Mouse (Mus musculus) small intestine, adult 2 months (tissue): ENCODE results near the gene Zc4h2. TPM values are rescaled to one million over a fixed set of nuclear protein-coding genes. Genes with fewer than 3 reads are reported as not detected.
A peak's percentile ranks its signal among the peaks of the same experiment; 100 is the strongest.

Source experiments
- H3K27ac ChIP-seq: fragments of 200-500 bp; 2 replicates; pipeline ENCODE4 v1.5.1; 2012; ENCODE audit warnings: low read depth, low read length, control low read depth, inconsistent platforms; ENCODE audit not compliant: insufficient read depth
- H3K27me3 ChIP-seq: fragments of 200-500 bp; 2 replicates; pipeline ENCODE4 v1.6.1; 2012; ENCODE audit warnings: mild to moderate bottlenecking, moderate library complexity, low read length, inconsistent platforms; ENCODE audit not compliant: control insufficient read depth, insufficient read depth
- H3K36me3 ChIP-seq: fragments of 200-500 bp; 2 replicates; pipeline ENCODE4 v1.6.1; 2012; ENCODE audit warnings: mild to moderate bottlenecking, low read length, control low read depth, inconsistent platforms; ENCODE audit not compliant: control insufficient read depth, insufficient read depth
- H3K4me1 ChIP-seq: fragments of 200-500 bp; 2 replicates; pipeline ENCODE4 v1.6.1; 2012; ENCODE audit warnings: low read length, inconsistent platforms, mixed read lengths; ENCODE audit not compliant: control insufficient read depth, insufficient read depth, insufficient read length
- H3K4me3 ChIP-seq: fragments of 200-500 bp; 2 replicates; pipeline ENCODE4 v1.5.1; 2012; ENCODE audit warnings: low read depth, mild to moderate bottlenecking, control low read depth, inconsistent platforms, low read length, moderate library complexity
- CTCF ChIP-seq: fragments of 200-500 bp; IDR thresholded peaks from 2 replicates; pipeline ENCODE4 v1.5.1; 2012; ENCODE audit warnings: low read depth, mild to moderate bottlenecking, control low read depth, inconsistent platforms, low read length, moderate library complexity, mixed read lengths; ENCODE audit not compliant: insufficient replicate concordance, insufficient read length; ENCODE audit errors: extremely low read depth
- POLR2A ChIP-seq: fragments of 200-500 bp; IDR thresholded peaks from 2 replicates; pipeline ENCODE4 v1.6.1; 2012; ENCODE audit warnings: low read depth, mild to moderate bottlenecking, control low read depth, inconsistent platforms, low read length, moderate library complexity
- WGBS: fragments of 180-500 bp; shearing (Covaris S2); methylation state at CpG from one replicate; pipeline ENCODE4 v1.1.7; 2018; 5-methylcytosine and 5-hydroxymethylcytosine counted together
- polyA plus RNA-seq: library from polyadenylated mRNA; depleted of rRNA; stranded (reverse); fragments of >200 nt; gene quantifications from 2 replicates; pipeline ENCODE4 v1.2.3, GENCODE M21; 2012; rRNA removed

Zc4h2 gene
- polyA plus RNA-seq = 0.04 and 0.16 TPM in 2 replicates

DNA sequence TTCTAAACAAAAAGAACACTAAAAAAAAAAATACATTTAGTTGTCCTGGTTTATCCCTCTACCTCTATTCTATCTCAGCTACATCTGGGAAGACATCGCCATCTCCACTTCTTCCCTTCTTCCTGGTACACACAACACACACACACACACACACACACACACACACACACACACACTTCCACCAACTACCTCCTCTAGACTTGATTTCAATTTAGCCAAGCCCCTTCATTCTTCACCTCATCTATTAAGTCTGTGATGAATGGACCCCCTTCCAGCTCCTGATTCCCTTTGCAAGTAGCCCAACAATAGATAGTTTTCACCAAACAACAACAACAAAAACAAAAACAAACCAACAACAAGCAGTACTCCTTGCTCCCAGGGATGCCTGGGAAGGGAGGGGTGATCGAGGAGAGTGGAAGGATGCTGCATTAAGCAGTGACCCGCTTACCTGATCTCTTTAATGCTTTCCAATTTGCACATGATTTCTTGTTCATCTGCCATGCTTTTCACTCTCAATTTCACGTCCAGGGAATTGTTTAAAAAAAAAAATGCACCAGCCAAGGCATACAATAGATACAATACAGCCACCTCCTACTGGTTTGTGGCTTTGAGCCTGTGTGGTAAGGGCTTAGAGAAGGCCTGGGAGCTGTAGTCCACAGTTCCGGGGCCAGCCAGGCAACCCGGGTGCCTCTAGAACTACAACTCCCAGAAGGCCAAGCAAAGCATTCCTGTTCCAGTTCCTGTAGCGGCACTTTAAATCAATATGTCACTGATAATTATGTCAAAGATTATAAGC lies at the start of gene Zc4h2:
Gene Zc4h2, minus strand, starts transcription at position 706 of the 796 bp plus-strand sequence.
- 25% methylated on average over 7 of the region's 7 CpGs for WGBS

DNA sequence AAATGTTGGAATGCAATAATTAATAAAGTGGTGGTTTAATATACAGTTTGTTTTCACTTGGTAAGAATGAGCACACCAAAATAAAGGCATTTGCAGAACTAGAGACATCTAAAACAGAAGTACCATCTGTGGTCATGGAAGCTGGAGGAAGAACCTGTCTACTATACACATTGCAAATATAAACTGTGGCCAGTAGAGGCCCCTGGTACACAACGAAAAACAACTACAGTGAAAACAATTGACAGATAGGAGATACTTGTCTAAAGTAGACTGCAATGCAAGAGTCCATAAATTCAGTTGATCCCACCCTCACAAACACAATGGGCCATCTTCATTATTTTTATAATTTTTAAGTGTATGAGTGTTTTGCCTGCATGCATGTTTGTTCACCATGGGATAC lies 28.8 kb upstream of the Zc4h2 start:
- no peaks in the 10 kb centered on the region for H3K4me1 ChIP-seq
- no peak overlapping the region for H3K4me3 ChIP-seq
- H3K27ac ChIP-seq = no peak overlapping the region
- H3K36me3 ChIP-seq = no peaks in the 10 kb centered on the region
- 40% methylated on average over 1 of the region's 1 CpGs for WGBS
- H3K27me3 ChIP-seq = no peaks in the 10 kb centered on the region
- TF ChIP-seq POLR2A (no peak), CTCF (no peak)

More for the DNA sequence above, at the start of gene Zc4h2:
- TF ChIP-seq CTCF (no peak), POLR2A (no peak)
- no peaks in the 10 kb centered on the region for H3K4me1 ChIP-seq
- H3K36me3 ChIP-seq = no peaks in the 10 kb centered on the region
- no peaks in the 10 kb centered on the region; the same call in 1 of the 2 replicates for H3K27me3 ChIP-seq
- peak within 1 kb of the TSS; percentile 52 for H3K4me3 ChIP-seq
- no peak within 1 kb of the TSS for H3K27ac ChIP-seq

DNA sequence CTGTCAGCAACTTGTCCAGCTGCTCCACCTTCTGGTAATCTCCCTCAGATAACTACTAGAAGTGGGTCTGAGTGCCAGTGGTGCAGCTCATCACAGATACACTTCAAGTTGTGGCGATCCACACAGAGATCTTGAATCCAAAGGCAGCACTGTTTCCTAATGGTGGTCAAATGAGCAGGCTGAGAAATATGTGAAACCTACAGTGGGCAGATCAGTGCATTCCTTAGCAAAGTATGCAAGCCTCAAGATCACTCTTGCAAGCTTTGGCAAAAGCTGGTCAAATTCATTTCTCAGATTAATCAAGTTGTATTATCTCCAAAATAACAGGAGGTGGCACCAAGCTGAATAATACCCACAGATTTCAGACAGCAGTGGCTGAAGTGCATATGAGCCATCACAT lies 23.9 kb upstream of the Zc4h2 start:
- no peak overlapping the region for H3K4me3 ChIP-seq
- H3K36me3 ChIP-seq = no peaks in the 10 kb centered on the region
- no peak overlapping the region for H3K27ac ChIP-seq
- no peaks in the 10 kb centered on the region for H3K27me3 ChIP-seq
- no peaks in the 10 kb centered on the region for H3K4me1 ChIP-seq
- no peak for TF ChIP-seq POLR2A
- no peak for TF ChIP-seq CTCF
- WGBS = 86% methylated on average over 1 of the region's 1 CpGs

DNA sequence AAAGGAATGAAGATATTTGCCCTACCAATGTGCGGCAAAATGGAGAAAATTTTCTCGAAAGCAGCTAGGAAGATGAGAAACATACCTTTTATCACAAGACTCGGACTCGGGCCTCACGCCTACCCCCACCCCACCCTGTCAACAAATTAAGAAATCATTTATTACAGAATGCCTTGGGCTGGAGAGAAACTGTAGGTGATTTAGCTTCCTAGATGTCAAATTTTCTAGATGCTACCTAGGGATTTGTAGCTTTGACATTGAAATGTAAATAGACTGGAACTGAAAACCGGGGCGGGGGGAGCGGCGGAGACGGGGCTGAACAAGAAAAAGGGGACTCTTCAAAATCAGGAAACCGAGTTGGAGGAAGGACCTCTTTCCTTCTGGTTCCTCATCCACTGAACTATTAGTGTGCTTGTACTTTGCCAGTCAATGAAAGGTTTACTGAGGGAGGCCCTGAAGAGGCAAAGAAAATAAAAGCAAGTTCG lies 333 bp upstream of the Zc4h2 start:
- peak overlapping the region; percentile 52 for H3K4me3 ChIP-seq
- no peak overlapping the region for H3K27ac ChIP-seq
- 16% methylated on average over 12 of the region's 12 CpGs for WGBS
- no peaks in the 10 kb centered on the region for H3K4me1 ChIP-seq
- H3K36me3 ChIP-seq = no peaks in the 10 kb centered on the region
- no peak for TF ChIP-seq CTCF
- no peak for TF ChIP-seq POLR2A
- no peaks in the 10 kb centered on the region; the same call in 1 of the 2 replicates for H3K27me3 ChIP-seq

DNA sequence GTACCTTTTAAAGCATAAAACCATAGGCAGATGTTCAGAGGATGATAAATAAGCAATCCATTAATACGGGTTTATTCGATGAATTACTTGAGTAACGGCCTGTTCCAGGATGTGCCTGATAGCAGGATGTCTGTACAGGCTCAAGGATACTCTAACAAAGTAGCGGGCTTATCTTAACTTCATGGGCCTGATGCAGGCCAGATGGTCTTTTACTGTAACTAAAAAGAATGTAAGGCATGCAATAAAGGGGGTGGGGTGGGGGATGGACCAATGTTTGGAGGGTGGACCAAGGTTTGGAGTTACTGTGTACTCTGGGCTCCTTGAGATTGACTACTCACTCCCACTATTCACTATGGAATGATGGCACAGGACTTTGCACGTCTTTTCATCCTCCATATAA lies 57.7 kb downstream of the Zc4h2 start:
- 56% methylated on average over 5 of the region's 5 CpGs for WGBS
- TF ChIP-seq CTCF (no peak), POLR2A (no peak)
- Histone ChIP-seq H3K36me3 (no peaks in the 10 kb centered on the region), H3K27me3 (no peaks in the 10 kb centered on the region), H3K27ac (no peak overlapping the region), H3K4me3 (no peak overlapping the region), H3K4me1 (no peaks in the 10 kb centered on the region)

Other genes with a start within 250 kb of the Zc4h2 start
- 0.39 and 0.62 TPM in 2 replicates for gene Amer1, start 213.6 kb downstream of the Zc4h2 start, polyA plus RNA-seq
- not detected in 2 replicates for gene Asb12, start 100.5 kb downstream of the Zc4h2 start, polyA plus RNA-seq
- not detected in 2 replicates for gene Pfn5, start 100.4 kb downstream of the Zc4h2 start, polyA plus RNA-seq
- 0.18 and 0.27 TPM in 2 replicates for gene Zc3h12b, start 53.2 kb upstream of the Zc4h2 start, polyA plus RNA-seq